Mouse (Mus musculus) liver, embryonic 14.5 days (tissue): ENCODE data around the gene Neurl1a. TPM values are rescaled to one million over a fixed set of nuclear protein-coding genes. Genes with fewer than 3 reads are reported as not detected.
A peak's percentile ranks its signal among the peaks of the same experiment; 100 is the strongest.

ENCODE experiments used
- ATAC-seq: fragments of 200-750 bp; cut with Nextera tagmentation; 2 replicates; pipeline ENCODE4 v1.8.0; 2017; ENCODE audit warnings: moderate number of reproducible peaks, mild to moderate bottlenecking, moderate library complexity; ENCODE audit not compliant: insufficient read depth
- DNase-seq, 3 experiments: peaks; one replicate each; pipeline ENCODE4 v3.0.0-alpha.2; 2012 to 2013; ENCODE audit warnings: low read depth in 3 of 3, low spot score in 3 of 3
- H3K27ac ChIP-seq: fragments of 300-500 bp; sonication (generic); 2 replicates; pipeline ENCODE4 v1.5.1; 2014; ENCODE audit warnings: moderate library complexity, mild to moderate bottlenecking, control low read depth, inconsistent platforms
- H3K27me3 ChIP-seq: fragments of 300-500 bp; sonication (generic); 2 replicates; pipeline ENCODE4 v1.6.1; 2014; ENCODE audit warnings: mild to moderate bottlenecking, low read length, moderate library complexity; ENCODE audit not compliant: control insufficient read depth, insufficient read depth
- H3K36me3 ChIP-seq: fragments of 300-500 bp; sonication (generic); replicated peaks from 2 replicates; pipeline ENCODE4 v1.6.1; 2014; ENCODE audit warnings: low read depth; ENCODE audit not compliant: control insufficient read depth, insufficient read depth
- H3K4me1 ChIP-seq, 2 experiments: fragments of 200-500 bp in 1 of 2; fragments of 300-500 bp in 1 of 2; sonication (generic) in 1 of 2; replicated peaks; 2 replicates each; pipeline ENCODE4 v1.6.1; 2012 to 2014; ENCODE audit warnings: antibody characterized with exemption in 1 of 2, inconsistent platforms in 1 of 2, low read length in 1 of 2; ENCODE audit not compliant: control insufficient read depth in 2 of 2, insufficient read depth in 2 of 2
- H3K4me2 ChIP-seq: fragments of 300-500 bp; sonication (generic); 2 replicates; pipeline ENCODE4 v1.6.1; 2014; ENCODE audit warnings: low read depth, mild to moderate bottlenecking, control low read depth, moderate library complexity
- H3K4me3 ChIP-seq, 2 experiments: fragments of 200-500 bp in 1 of 2; fragments of 300-500 bp in 1 of 2; sonication (generic) in 1 of 2; 2 replicates each; pipeline ENCODE4 v1.5.1; 2012 to 2014; ENCODE audit warnings: low read depth in 2 of 2, low read length in 2 of 2, mild to moderate bottlenecking in 2 of 2, control low read depth in 1 of 2, inconsistent platforms in 1 of 2, moderate library complexity in 1 of 2; ENCODE audit not compliant: insufficient read depth in 1 of 2
- H3K9ac ChIP-seq: fragments of 300-500 bp; sonication (generic); replicated peaks from 2 replicates; pipeline ENCODE4 v1.6.1; 2014; ENCODE audit warnings: mild to moderate bottlenecking, control low read depth, moderate library complexity
- H3K9me3 ChIP-seq: fragments of 300-500 bp; sonication (generic); 2 replicates; pipeline ENCODE4 v1.6.1; 2016; ENCODE audit warnings: low read length, mixed read lengths; ENCODE audit not compliant: control insufficient read depth
- CTCF ChIP-seq: IDR thresholded peaks from 2 replicates; pipeline ENCODE4 v1.5.1; 2016; ENCODE audit warnings: antibody characterized with exemption, low read depth, control low read depth
- EP300 ChIP-seq: IDR thresholded peaks from 2 replicates; pipeline ENCODE4 v1.6.1; 2016; ENCODE audit warnings: antibody characterized with exemption, low read depth
- WGBS: fragments of 180-500 bp; shearing (Covaris S2); extraction: QIAGEN DNeasy Blood & Tissue Kit; methylation state at CpG from one replicate; pipeline ENCODE4 v1.1.7; 2014; ENCODE audit not compliant: insufficient replicate concordance; 5-methylcytosine and 5-hydroxymethylcytosine counted together
- polyA plus RNA-seq, 2 experiments: library from polyadenylated mRNA; depleted of rRNA in 1 of 2; stranded (reverse) in 1 of 2; unstranded in 1 of 2; fragments of >200 nt; fragmentation: Nextera tagmentation in 1 of 2; extraction: Ambion mirVana in 1 of 2; gene quantifications; 2 replicates each; pipeline versions ENCODE4 v1.2.1 to v1.2.3; 2012 to 2014

Neurl1a gene
- polyA plus RNA-seq, 2 experiments, result 0.53 to 0.70 TPM

- no peaks in the 10 kb centered on the region for H3K4me1 ChIP-seq
- WGBS, result 63% methylated on average over 10 of the region's 10 CpGs
- no peak overlapping the region for H3K4me2 ChIP-seq
- H3K9ac ChIP-seq, result no peak overlapping the region
- H3K4me3 ChIP-seq, result no peak overlapping the region
- no peak overlapping the region for H3K27ac ChIP-seq
- no peaks in the 10 kb centered on the region for H3K9me3 ChIP-seq
- no peak for ATAC-seq
- H3K27me3 ChIP-seq, result no peaks in the 10 kb centered on the region
- no peaks in the 10 kb centered on the region for H3K36me3 ChIP-seq
- no peak for TF ChIP-seq CTCF
- no peak for TF ChIP-seq EP300
- no peak for DNase-seq
These were observed 33.1 kb downstream of the Neurl1a start for GRCm38 (mm10) chr19:47211609-47212312.

- TF ChIP-seq CTCF, result no peak
- no peak for TF ChIP-seq EP300
- Histone ChIP-seq H3K9ac (no peak overlapping the region), H3K36me3 (no peaks in the 10 kb centered on the region), H3K4me2 (no peak overlapping the region), H3K27me3 (no peaks in the 10 kb centered on the region), H3K27ac (no peak overlapping the region), H3K4me1 (no peaks in the 10 kb centered on the region), H3K4me3 (no peak overlapping the region), H3K9me3 (no peaks in the 10 kb centered on the region)
- 76% methylated on average over 7 of the region's 7 CpGs for WGBS
- no peak for ATAC-seq
- DNase-seq, result no peak
These were observed 33.8 kb downstream of the Neurl1a start for GRCm38 (mm10) chr19:47212401-47212800.

GRCm38 (mm10) chr19:47213470-47213869, 34.9 kb downstream of the Neurl1a start:
- H3K4me1 ChIP-seq, result no peaks in the 10 kb centered on the region
- WGBS, result 34% methylated on average over 1 of the region's 1 CpGs
- H3K27me3 ChIP-seq, result no peaks in the 10 kb centered on the region
- H3K9me3 ChIP-seq, result no peaks in the 10 kb centered on the region
- H3K27ac ChIP-seq, result no peak overlapping the region
- DNase-seq (no peak), ATAC-seq (no peak)
- H3K36me3 ChIP-seq, result no peaks in the 10 kb centered on the region
- no peak overlapping the region for H3K4me3 ChIP-seq
- H3K4me2 ChIP-seq, result no peak overlapping the region
- TF ChIP-seq CTCF (peak; percentile 41), EP300 (no peak)
- H3K9ac ChIP-seq, result no peak overlapping the region

- Histone ChIP-seq H3K4me1 (peaks cover 0 to 8% of the 10 kb centered on the region in 2 experiments; a peak in 3 of 4 replicates), H3K27ac (no peak overlapping the region), H3K36me3 (no peaks in the 10 kb centered on the region), H3K4me3 (no peak overlapping the region), H3K4me2 (no peak overlapping the region), H3K27me3 (no peaks in the 10 kb centered on the region), H3K9me3 (no peaks in the 10 kb centered on the region), H3K9ac (no peak overlapping the region)
- WGBS, result 61% methylated on average over 5 of the region's 5 CpGs
- TF ChIP-seq EP300, result no peak
- TF ChIP-seq CTCF, result no peak
- ATAC-seq (no peak), DNase-seq (no peak)
These were observed 38.1 kb downstream of the Neurl1a start for GRCm38 (mm10) chr19:47216766-47217165.

GRCm38 (mm10) chr19:47219622-47220021, 41.0 kb downstream of the Neurl1a start:
- Histone ChIP-seq H3K4me2 (no peak overlapping the region), H3K4me1 (peaks cover 0 to 8% of the 10 kb centered on the region in 2 experiments; a peak in 3 of 4 replicates), H3K27ac (no peak overlapping the region), H3K36me3 (no peaks in the 10 kb centered on the region), H3K9ac (no peak overlapping the region), H3K9me3 (no peaks in the 10 kb centered on the region), H3K4me3 (no peak overlapping the region), H3K27me3 (no peaks in the 10 kb centered on the region)
- ATAC-seq (peak; percentile 35; the same call in 1 of the 2 replicates), DNase-seq (peak in 1 of 3 experiments; percentile 17)
- TF ChIP-seq EP300, result no peak
- no peak for TF ChIP-seq CTCF
- WGBS, result 44% methylated on average over 4 of the region's 4 CpGs
